Mouse (Mus musculus) neural tube, embryonic 11.5 days (tissue): ENCODE measurements around the gene Sh3rf1. TPM values are rescaled to one million over a fixed set of nuclear protein-coding genes. Genes with fewer than 3 reads are reported as not detected.
"Not testable (repeated sequence)": the region's sequence is repeated elsewhere in the genome, so short reads cannot be mapped to it uniquely, and the experiment has no call there.

Source experiments
- ATAC-seq: fragments of 200-750 bp; cut with Nextera tagmentation; 2 replicates; pipeline ENCODE4 v1.8.0; 2017; ENCODE audit warnings: moderate number of reproducible peaks, mild to moderate bottlenecking, moderate TSS enrichment, moderate library complexity; ENCODE audit not compliant: insufficient read depth, low FRiP score, low TSS enrichment
- DNase-seq: peaks from one replicate; pipeline ENCODE4 v3.0.0-alpha.2; 2015; ENCODE audit warnings: low spot score
- H3K27ac ChIP-seq: fragments of 300-500 bp; sonication (generic); 2 replicates; pipeline ENCODE4 v1.5.1; 2014; ENCODE audit warnings: low read depth, mild to moderate bottlenecking, low read length
- H3K27me3 ChIP-seq: fragments of 300-500 bp; sonication (generic); 2 replicates; pipeline ENCODE4 v1.6.1; 2014; ENCODE audit warnings: mild to moderate bottlenecking, low read length, mixed read lengths; ENCODE audit not compliant: control insufficient read depth, insufficient read depth
- H3K36me3 ChIP-seq: fragments of 300-500 bp; sonication (generic); 2 replicates; pipeline ENCODE4 v1.6.1; 2014; ENCODE audit warnings: mild to moderate bottlenecking, low read length, moderate library complexity, mixed read lengths; ENCODE audit not compliant: control insufficient read depth, insufficient read depth
- H3K4me1 ChIP-seq: fragments of 300-500 bp; sonication (generic); 2 replicates; pipeline ENCODE4 v1.6.1; 2014; ENCODE audit warnings: low read length, mixed read lengths; ENCODE audit not compliant: control insufficient read depth, insufficient read depth
- H3K4me2 ChIP-seq: fragments of 300-500 bp; sonication (generic); 2 replicates; pipeline ENCODE4 v1.6.1; 2014; ENCODE audit warnings: low read depth, mild to moderate bottlenecking, moderate library complexity
- H3K4me3 ChIP-seq: fragments of 300-500 bp; sonication (generic); 2 replicates; pipeline ENCODE4 v1.5.1; 2014; ENCODE audit warnings: low read depth, low read length
- H3K9ac ChIP-seq: fragments of 300-500 bp; sonication (generic); 2 replicates; pipeline ENCODE4 v1.6.1; 2014; ENCODE audit warnings: mild to moderate bottlenecking, low read length
- H3K9me3 ChIP-seq: fragments of 300-500 bp; sonication (generic); 2 replicates; pipeline ENCODE4 v1.6.1; 2016; ENCODE audit warnings: low read length; ENCODE audit not compliant: control insufficient read depth
- WGBS: fragments of 180-500 bp; shearing (Covaris S2); extraction: QIAGEN DNeasy Blood & Tissue Kit; methylation state at CpG from one replicate; pipeline ENCODE4 v1.1.7; 2014; 5-methylcytosine and 5-hydroxymethylcytosine counted together
- polyA plus RNA-seq: library from polyadenylated mRNA; unstranded; fragments of >200 nt; fragmentation: Nextera tagmentation; extraction: Ambion mirVana; gene quantifications from 2 replicates; pipeline ENCODE4 v1.2.1, GENCODE M21; 2014

The Sh3rf1 gene
- polyA plus RNA-seq, 1 experiment from 2014 or later, result 22.9 TPM

DNA sequence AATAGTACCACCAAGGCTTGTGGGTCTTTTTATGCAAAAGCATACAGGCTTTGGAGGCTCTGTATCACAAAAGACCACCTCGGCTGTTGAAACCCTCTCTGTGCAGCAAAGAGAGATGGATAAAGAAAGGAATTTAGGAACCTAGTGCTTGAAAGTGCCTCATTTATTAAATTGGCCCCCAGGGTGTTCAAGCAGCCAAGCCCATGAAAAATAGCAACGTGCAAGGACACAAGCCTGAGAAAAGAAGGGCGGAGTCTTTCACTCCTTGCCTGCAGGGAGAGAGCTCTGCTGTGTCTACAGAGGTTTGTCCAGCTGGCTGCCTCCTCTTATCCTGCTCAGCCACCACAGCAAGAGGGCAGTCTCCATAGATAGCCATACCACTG, 180.5 kb downstream of the Sh3rf1 start:
- ATAC-seq (0 out of 2 replicates have a peak, but pooled peaks have one; percentile 17), DNase-seq (peak; percentile 27)
- Histone ChIP-seq H3K4me2 (no peak overlapping the region), H3K36me3 (no peaks in the 10 kb centered on the region), H3K27me3 (no peaks in the 10 kb centered on the region), H3K4me1 (peaks cover 8% of the 10 kb centered on the region), H3K27ac (peak overlapping the region; percentile 45; the same call in 1 of the 2 replicates), H3K4me3 (no peak overlapping the region), H3K9me3 (no peaks in the 10 kb centered on the region), H3K9ac (no peak overlapping the region; the same call in 1 of the 2 replicates)
- 40% methylated on average over 3 of the region's 3 CpGs for WGBS

DNA sequence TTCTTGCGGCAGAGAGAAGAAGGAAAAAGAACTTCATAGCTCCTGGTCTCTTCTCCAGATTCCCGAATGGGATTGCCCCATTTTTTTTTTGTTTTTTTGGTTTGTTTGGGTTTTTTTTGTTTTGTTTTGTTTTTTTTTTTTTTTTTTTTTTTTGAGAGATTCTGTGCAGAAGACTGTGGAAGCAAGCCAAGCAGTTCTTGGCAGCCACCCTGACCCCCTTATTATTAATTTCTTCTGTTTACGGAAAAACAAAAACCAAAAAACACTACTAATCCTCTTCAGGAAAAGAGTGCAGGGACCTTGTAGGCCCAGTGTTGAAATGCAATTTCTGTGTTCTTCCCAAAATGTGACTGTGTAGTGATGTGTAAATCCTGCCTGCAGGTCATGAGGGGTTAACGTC, 185.4 kb downstream of the Sh3rf1 start:
- Histone ChIP-seq H3K9me3 (no peaks in the 10 kb centered on the region), H3K4me2 (no peak overlapping the region), H3K27me3 (no peaks in the 10 kb centered on the region), H3K36me3 (no peaks in the 10 kb centered on the region), H3K9ac (no peak overlapping the region), H3K4me3 (no peak overlapping the region), H3K4me1 (no peaks in the 10 kb centered on the region; the same call in 1 of the 2 replicates), H3K27ac (no peak overlapping the region)
- WGBS, result 93% methylated on average over 4 of the region's 4 CpGs
- ATAC-seq (no peak), DNase-seq (no peak)

DNA sequence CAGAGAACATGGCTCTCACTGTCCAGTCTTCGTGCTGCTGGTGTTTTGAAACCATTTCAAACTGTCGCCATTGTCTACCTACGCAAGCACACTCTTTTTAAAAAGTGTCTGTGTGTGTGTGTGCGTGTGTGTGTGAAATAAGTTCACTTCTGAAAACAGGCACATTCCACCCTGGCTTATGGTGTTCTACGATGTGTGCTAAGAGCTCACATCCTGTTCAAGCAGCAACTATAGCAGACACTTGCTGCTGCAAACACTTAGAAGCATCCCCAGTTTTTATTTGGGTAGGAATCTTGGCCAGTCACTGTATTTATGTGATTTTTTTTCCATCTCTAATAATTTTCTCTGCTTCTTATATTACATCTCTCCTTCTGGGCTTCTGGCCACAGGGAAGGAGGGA, 186.0 kb downstream of the Sh3rf1 start:
- 91% methylated on average over 5 of the region's 5 CpGs for WGBS
- H3K4me2 ChIP-seq, H3K27ac ChIP-seq, DNase-seq, H3K4me3 ChIP-seq, H3K27me3 ChIP-seq, H3K4me1 ChIP-seq, H3K9ac ChIP-seq, H3K36me3 ChIP-seq, ATAC-seq, H3K9me3 ChIP-seq: not testable (repeated sequence)

GRCm38 (mm10) chr8:61419521-61419920, 195.8 kb downstream of the Sh3rf1 start:
- Histone ChIP-seq H3K9ac (no peak overlapping the region), H3K4me1 (no peaks in the 10 kb centered on the region), H3K27me3 (no peaks in the 10 kb centered on the region), H3K4me3 (no peak overlapping the region), H3K9me3 (no peaks in the 10 kb centered on the region), H3K36me3 (no peaks in the 10 kb centered on the region), H3K27ac (no peak overlapping the region), H3K4me2 (no peak overlapping the region)
- 80% methylated on average over 3 of the region's 3 CpGs for WGBS
- no peak for DNase-seq
- ATAC-seq, result no peak

GRCm38 (mm10) chr8:61420166-61420565, 196.5 kb downstream of the Sh3rf1 start:
- Histone ChIP-seq H3K27ac (no peak overlapping the region), H3K4me2 (no peak overlapping the region), H3K4me1 (no peaks in the 10 kb centered on the region), H3K9ac (no peak overlapping the region), H3K36me3 (no peaks in the 10 kb centered on the region), H3K4me3 (no peak overlapping the region), H3K27me3 (no peaks in the 10 kb centered on the region), H3K9me3 (no peaks in the 10 kb centered on the region)
- DNase-seq, result no peak
- ATAC-seq, result no peak
- 44% methylated on average over 6 of the region's 6 CpGs for WGBS

- H3K4me1 ChIP-seq, result no peaks in the 10 kb centered on the region
- WGBS, result 80% methylated on average over 11 of the region's 11 CpGs
- no peaks in the 10 kb centered on the region for H3K36me3 ChIP-seq
- DNase-seq, result no peak
- H3K4me3 ChIP-seq, result no peak overlapping the region
- no peaks in the 10 kb centered on the region for H3K9me3 ChIP-seq
- H3K4me2 ChIP-seq, result no peak overlapping the region
- ATAC-seq, result no peak
- H3K27ac ChIP-seq, result no peak overlapping the region
- H3K27me3 ChIP-seq, result no peaks in the 10 kb centered on the region
- H3K9ac ChIP-seq, result no peak overlapping the region
These were observed 197.9 kb downstream of the Sh3rf1 start for GRCm38 (mm10) chr8:61421606-61422005.

DNA sequence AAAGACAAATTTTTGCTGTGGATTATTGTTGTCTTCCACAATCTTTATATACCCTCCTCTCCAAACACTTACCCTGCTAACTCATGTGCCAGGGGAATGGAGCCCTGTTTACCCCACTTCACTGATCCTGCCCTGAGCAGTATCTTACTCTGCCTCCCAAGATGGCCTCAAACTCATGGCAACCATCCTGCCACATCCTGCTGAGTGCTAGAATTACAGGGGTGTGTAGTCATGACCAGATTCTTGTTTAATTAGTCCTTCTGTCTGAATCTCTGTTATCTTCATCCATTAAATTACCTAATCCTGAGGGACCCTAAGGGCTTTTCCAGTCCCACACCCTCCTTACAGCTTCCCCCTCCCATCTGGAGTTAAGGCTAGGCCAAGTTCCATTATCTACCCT, 201.5 kb downstream of the Sh3rf1 start:
- no peak overlapping the region for H3K4me2 ChIP-seq
- DNase-seq (no peak), ATAC-seq (no peak)
- H3K27me3 ChIP-seq, result no peaks in the 10 kb centered on the region
- H3K36me3 ChIP-seq, result no peaks in the 10 kb centered on the region
- H3K9me3 ChIP-seq, result no peaks in the 10 kb centered on the region
- H3K4me1 ChIP-seq, result no peaks in the 10 kb centered on the region
- no peak overlapping the region for H3K27ac ChIP-seq
- H3K9ac ChIP-seq, result no peak overlapping the region
- no peak overlapping the region for H3K4me3 ChIP-seq

GRCm38 (mm10) chr8:61426072-61426471, 202.4 kb downstream of the Sh3rf1 start:
- DNase-seq (no peak), ATAC-seq (no peak)
- Histone ChIP-seq H3K36me3 (no peaks in the 10 kb centered on the region), H3K27me3 (no peaks in the 10 kb centered on the region), H3K4me2 (no peak overlapping the region), H3K9ac (no peak overlapping the region), H3K9me3 (no peaks in the 10 kb centered on the region), H3K4me3 (no peak overlapping the region), H3K27ac (no peak overlapping the region), H3K4me1 (no peaks in the 10 kb centered on the region)
- 89% methylated on average over 5 of the region's 5 CpGs for WGBS

DNA sequence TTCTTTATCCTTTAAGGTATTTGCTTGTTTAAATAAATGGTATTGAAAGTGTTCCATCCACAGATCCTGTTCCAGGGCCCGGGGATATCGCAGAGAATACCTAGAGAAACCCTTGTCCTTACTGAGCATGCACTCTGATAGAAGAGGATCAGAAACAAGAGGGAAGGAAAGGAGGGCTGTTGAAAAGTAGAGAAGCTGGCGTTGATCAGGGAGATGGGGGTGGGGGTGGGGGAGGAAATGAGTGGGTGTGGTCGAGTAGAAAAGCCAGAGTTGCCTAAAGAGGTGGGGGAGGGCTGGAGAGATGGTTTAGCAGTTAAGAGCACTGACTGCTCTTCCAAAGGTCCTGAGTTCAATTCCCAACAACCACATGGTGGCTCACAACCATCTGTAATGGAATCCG, 203.0 kb downstream of the Sh3rf1 start:
- Histone ChIP-seq H3K36me3 (no peaks in the 10 kb centered on the region), H3K9me3 (no peaks in the 10 kb centered on the region), H3K4me3 (no peak overlapping the region), H3K4me2 (no peak overlapping the region), H3K9ac (no peak overlapping the region), H3K4me1 (no peaks in the 10 kb centered on the region), H3K27me3 (no peaks in the 10 kb centered on the region), H3K27ac (no peak overlapping the region)
- 67% methylated on average over 5 of the region's 5 CpGs for WGBS
- ATAC-seq (no peak), DNase-seq (no peak)
